Mouse (Mus musculus) spleen, adult 2 months (tissue): Measurements from ENCODE around the gene Lgals4.
A peak's percentile ranks its signal among the peaks of the same experiment; 100 is the strongest.

Experiments used
- CTCF ChIP-seq: fragments of 200-500 bp; IDR thresholded peaks from 2 replicates; pipeline ENCODE4 v1.5.1; 2011; ENCODE audit warnings: mild to moderate bottlenecking, inconsistent platforms; ENCODE audit not compliant: insufficient read depth, insufficient read length, insufficient replicate concordance; ENCODE audit errors: extremely low read depth
- POLR2A ChIP-seq: fragments of 200-500 bp; IDR thresholded peaks from 2 replicates; pipeline ENCODE4 v1.6.1; 2011; ENCODE audit warnings: low read depth, low read length, inconsistent platforms

GRCm38 (mm10) chr7:28810107-28811066 lies 23.3 kb upstream of the Lgals4 start:
- TF ChIP-seq CTCF, result peak; percentile 41; the same call in 1 of the 2 replicates
- peak; percentile 94 for TF ChIP-seq POLR2A
